Mouse (Mus musculus): Measurements from ENCODE around the gene Ugt1a7c. TPM values are rescaled to one million over a fixed set of nuclear protein-coding genes. Genes with fewer than 3 reads are reported as not detected.
"Not testable (repeated sequence)": the region's sequence is repeated elsewhere in the genome, so short reads cannot be mapped to it uniquely, and the experiment has no call there.

Gene Ugt1a7c
- polyA plus RNA-seq, 1 experiment from 2014 or later = 33.9 TPM

GRCm38 (mm10) chr1:88136646-88137045 lies 41.8 kb downstream of the Ugt1a7c start:
- DNase-seq (ENCODE audit: low spot score) (no peak), ATAC-seq (ENCODE audit: low FRiP score, low TSS enrichment) (no peak)
- no peak overlapping the region for H3K4me2 ChIP-seq (replicated peaks; ENCODE audit: low read depth)
- H3K27me3 ChIP-seq (ENCODE audit: control insufficient read depth, insufficient read depth, low read length) = no peaks in the 10 kb centered on the region
- no peak for TF ChIP-seq EP300 (optimal IDR thresholded peaks at IDR 0.05)
- TF ChIP-seq CTCF (IDR thresholded peaks at IDR 0.05; ENCODE audit: low read depth) = no peak
- WGBS = 48% methylated on average over 2 of the region's 2 CpGs
- no peaks in the 10 kb centered on the region for H3K4me1 ChIP-seq (replicated peaks; ENCODE audit: control insufficient read depth, insufficient read depth)
- no peak overlapping the region for H3K4me3 ChIP-seq (ENCODE audit: low read depth, low read length)
- H3K36me3 ChIP-seq (ENCODE audit: control insufficient read depth, insufficient read depth, low read length) = no peaks in the 10 kb centered on the region
- H3K9me3 ChIP-seq (ENCODE audit: control insufficient read depth, low read length) = no peaks in the 10 kb centered on the region
- H3K9ac ChIP-seq (ENCODE audit: low read length) = no peak overlapping the region
- no peak overlapping the region for H3K27ac ChIP-seq (replicated peaks)

DNA sequence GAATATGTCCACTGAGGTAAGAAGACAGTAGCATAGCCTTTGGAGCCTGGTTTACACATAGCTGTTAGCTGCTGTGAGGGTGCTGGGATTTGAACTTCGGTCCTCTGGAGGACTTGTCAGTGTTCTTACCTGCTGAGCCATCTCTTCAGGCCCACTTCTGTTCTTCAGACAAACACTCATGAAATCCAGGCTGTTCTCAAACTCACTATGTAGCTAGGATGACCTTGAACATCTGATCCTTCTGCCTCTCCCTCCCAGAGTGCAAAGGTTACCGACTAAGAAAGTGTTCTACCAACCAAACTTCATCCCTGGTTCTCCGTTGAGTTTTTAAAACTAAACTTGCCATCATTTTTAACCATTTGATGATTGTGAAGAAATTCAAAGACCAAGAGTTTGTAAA lies 42.4 kb downstream of the Ugt1a7c start:
- Histone ChIP-seq H3K27me3 (ENCODE audit: control insufficient read depth, insufficient read depth, low read length) (no peaks in the 10 kb centered on the region), H3K9me3 (ENCODE audit: control insufficient read depth, low read length) (no peaks in the 10 kb centered on the region), H3K4me1 (replicated peaks; ENCODE audit: control insufficient read depth, insufficient read depth) (no peaks in the 10 kb centered on the region), H3K4me2 (replicated peaks; ENCODE audit: low read depth) (no peak overlapping the region), H3K9ac (ENCODE audit: low read length) (no peak overlapping the region), H3K36me3 (ENCODE audit: control insufficient read depth, insufficient read depth, low read length) (no peaks in the 10 kb centered on the region), H3K4me3 (ENCODE audit: low read depth, low read length) (no peak overlapping the region), H3K27ac (replicated peaks) (no peak overlapping the region)
- DNase-seq (ENCODE audit: low spot score) (peak; percentile 2), ATAC-seq (ENCODE audit: low FRiP score, low TSS enrichment) (no peak)
- TF ChIP-seq CTCF (IDR thresholded peaks at IDR 0.05; ENCODE audit: low read depth) (no peak), EP300 (optimal IDR thresholded peaks at IDR 0.05) (no peak)
- 79% methylated on average over 3 of the region's 3 CpGs for WGBS

DNA sequence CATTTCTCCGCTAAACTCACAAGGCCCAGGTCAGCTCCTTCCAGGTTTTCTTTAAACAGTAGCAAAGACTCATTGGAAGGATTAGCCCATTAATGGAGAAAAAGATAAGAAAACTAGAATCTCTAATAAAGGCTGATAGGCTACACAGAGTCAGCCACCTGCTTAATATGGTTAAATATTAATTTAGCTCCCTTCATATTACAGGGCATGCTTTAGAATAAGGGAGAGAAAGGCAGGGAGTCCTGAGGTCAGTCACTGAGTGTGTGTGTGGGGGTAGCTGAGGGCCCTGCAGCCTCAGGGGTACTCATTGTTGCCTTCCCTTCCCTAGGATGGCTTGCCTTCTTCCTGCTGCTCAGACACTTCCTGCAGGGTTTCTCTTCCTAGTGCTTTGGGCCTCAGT lies 43.3 kb downstream of the Ugt1a7c start:
- Histone ChIP-seq H3K9me3 (ENCODE audit: control insufficient read depth, low read length) (no peaks in the 10 kb centered on the region), H3K9ac (ENCODE audit: low read length) (no peak overlapping the region), H3K27me3 (ENCODE audit: control insufficient read depth, insufficient read depth, low read length) (no peaks in the 10 kb centered on the region), H3K4me2 (replicated peaks; ENCODE audit: low read depth) (no peak overlapping the region), H3K27ac (replicated peaks) (no peak overlapping the region), H3K36me3 (ENCODE audit: control insufficient read depth, insufficient read depth, low read length) (no peaks in the 10 kb centered on the region), H3K4me1 (replicated peaks; ENCODE audit: control insufficient read depth, insufficient read depth) (no peaks in the 10 kb centered on the region), H3K4me3 (ENCODE audit: low read depth, low read length) (no peak overlapping the region)
- TF ChIP-seq CTCF (IDR thresholded peaks at IDR 0.05; ENCODE audit: low read depth) (no peak), EP300 (optimal IDR thresholded peaks at IDR 0.05) (no peak)
- WGBS = 72% methylated on average over 1 of the region's 1 CpGs
- ATAC-seq (ENCODE audit: low FRiP score, low TSS enrichment) (no peak), DNase-seq (ENCODE audit: low spot score) (peak; percentile 9)

DNA sequence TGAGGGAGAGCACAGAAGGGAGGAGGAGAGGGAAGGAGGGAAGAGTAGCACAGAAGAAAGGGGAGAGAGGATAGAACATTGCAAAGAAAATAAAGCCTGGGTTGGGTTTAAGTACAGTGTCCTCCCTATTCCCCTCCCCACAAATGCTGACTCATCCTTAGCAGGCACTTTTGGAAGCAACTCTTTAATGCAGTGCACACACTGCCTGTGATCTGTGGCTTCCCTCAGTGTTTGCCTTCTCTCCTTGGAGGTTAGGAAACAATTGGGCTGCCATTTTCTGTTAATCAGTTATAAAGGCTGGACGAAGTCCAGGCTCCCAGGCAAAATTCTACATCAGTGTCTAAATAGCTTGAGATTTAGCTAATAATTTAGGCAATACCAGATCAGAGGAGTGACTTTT lies 45.6 kb downstream of the Ugt1a7c start:
- peak; percentile 88 for ATAC-seq (ENCODE audit: low FRiP score, low TSS enrichment)
- H3K4me3 ChIP-seq (ENCODE audit: low read depth, low read length); H3K4me2 ChIP-seq (replicated peaks; ENCODE audit: low read depth); H3K9ac ChIP-seq (ENCODE audit: low read length); H3K36me3 ChIP-seq (ENCODE audit: control insufficient read depth, insufficient read depth, low read length); H3K4me1 ChIP-seq (replicated peaks; ENCODE audit: control insufficient read depth, insufficient read depth); H3K9me3 ChIP-seq (ENCODE audit: control insufficient read depth, low read length); H3K27me3 ChIP-seq (ENCODE audit: control insufficient read depth, insufficient read depth, low read length); H3K27ac ChIP-seq (replicated peaks): not testable (repeated sequence)
- peak; percentile 10 for DNase-seq (ENCODE audit: low spot score)
- WGBS = 27% methylated on average over 1 of the region's 1 CpGs

- not testable (repeated sequence) for H3K36me3 ChIP-seq (ENCODE audit: control insufficient read depth, insufficient read depth, low read length); H3K4me1 ChIP-seq (replicated peaks; ENCODE audit: control insufficient read depth, insufficient read depth); H3K4me2 ChIP-seq (replicated peaks; ENCODE audit: low read depth); H3K9ac ChIP-seq (ENCODE audit: low read length); H3K27ac ChIP-seq (replicated peaks); H3K9me3 ChIP-seq (ENCODE audit: control insufficient read depth, low read length); H3K27me3 ChIP-seq (ENCODE audit: control insufficient read depth, insufficient read depth, low read length); H3K4me3 ChIP-seq (ENCODE audit: low read depth, low read length)
- whole genome bisulfite sequencing = 5% methylated on average over 4 of the region's 5 CpGs
- ATAC-seq (ENCODE audit: low FRiP score, low TSS enrichment) (peak; percentile 67), DNase-seq (ENCODE audit: low spot score) (peak; percentile 63)
- peak; percentile 63 for TF ChIP-seq CTCF (IDR thresholded peaks at IDR 0.05; ENCODE audit: low read depth)
Observed at GRCm38 (mm10) chr1:88143966-88144675, 49.3 kb downstream of the Ugt1a7c start.

- not testable (repeated sequence) for H3K36me3 ChIP-seq (ENCODE audit: control insufficient read depth, insufficient read depth, low read length); H3K27me3 ChIP-seq (ENCODE audit: control insufficient read depth, insufficient read depth, low read length); ATAC-seq (ENCODE audit: low FRiP score, low TSS enrichment); H3K27ac ChIP-seq (replicated peaks); H3K9me3 ChIP-seq (ENCODE audit: control insufficient read depth, low read length); H3K9ac ChIP-seq (ENCODE audit: low read length); H3K4me3 ChIP-seq (ENCODE audit: low read depth, low read length); H3K4me2 ChIP-seq (replicated peaks; ENCODE audit: low read depth); H3K4me1 ChIP-seq (replicated peaks; ENCODE audit: control insufficient read depth, insufficient read depth)
- peak; percentile 64 for TF ChIP-seq CTCF (IDR thresholded peaks at IDR 0.05; ENCODE audit: low read depth)
- WGBS = 57% methylated on average over 2 of the region's 2 CpGs
- peak; percentile 48 for DNase-seq (ENCODE audit: low spot score)
Observed at GRCm38 (mm10) chr1:88145278-88145677, 50.4 kb downstream of the Ugt1a7c start.

All from stomach, postnatal 0 days (tissue).